Mouse (Mus musculus) hindbrain, embryonic 12.5 days (tissue): ENCODE measurements around the gene Rnase1. TPM values are rescaled to one million over a fixed set of nuclear protein-coding genes. Genes with fewer than 3 reads are reported as not detected.
A peak's percentile ranks its signal among the peaks of the same experiment; 100 is the strongest.

ENCODE experiments used
- ATAC-seq: fragments of 200-750 bp; cut with Nextera tagmentation; 2 replicates; pipeline ENCODE4 v1.8.0; 2017; ENCODE audit warnings: moderate TSS enrichment; ENCODE audit not compliant: low FRiP score
- H3K27ac ChIP-seq: fragments of 300-500 bp; sonication (generic); 2 replicates; pipeline ENCODE4 v1.5.1; 2016; ENCODE audit warnings: mild to moderate bottlenecking
- H3K27me3 ChIP-seq: fragments of 300-500 bp; sonication (generic); 2 replicates; pipeline ENCODE4 v1.6.1; 2016; ENCODE audit warnings: mild to moderate bottlenecking
- H3K36me3 ChIP-seq: fragments of 300-500 bp; sonication (generic); 2 replicates; pipeline ENCODE4 v1.6.1; 2016; ENCODE audit warnings: mild to moderate bottlenecking
- H3K4me1 ChIP-seq: fragments of 300-500 bp; sonication (generic); 2 replicates; pipeline ENCODE4 v1.6.1; 2016
- H3K4me2 ChIP-seq: fragments of 300-500 bp; sonication (generic); replicated peaks from 2 replicates; pipeline ENCODE4 v1.6.1; 2016; ENCODE audit warnings: mild to moderate bottlenecking
- H3K4me3 ChIP-seq: fragments of 300-500 bp; sonication (generic); 2 replicates; pipeline ENCODE4 v1.5.1; 2016; ENCODE audit warnings: mild to moderate bottlenecking
- H3K9ac ChIP-seq: fragments of 300-500 bp; sonication (generic); 2 replicates; pipeline ENCODE4 v1.6.1; 2016; ENCODE audit warnings: mild to moderate bottlenecking, moderate library complexity
- H3K9me3 ChIP-seq: fragments of 300-500 bp; sonication (generic); replicated peaks from 2 replicates; pipeline ENCODE4 v1.6.1; 2016; ENCODE audit warnings: mild to moderate bottlenecking
- WGBS: fragments of 180-500 bp; shearing (Covaris S2); methylation state at CpG from one replicate; pipeline ENCODE4 v1.1.7; 2016; 5-methylcytosine and 5-hydroxymethylcytosine counted together
- polyA plus RNA-seq: library from polyadenylated mRNA; unstranded; fragments of >200 nt; fragmentation: Nextera tagmentation; extraction: Ambion mirVana; gene quantifications from 2 replicates; pipeline ENCODE4 v1.2.1, GENCODE M21; 2016

Rnase1 gene
- polyA plus RNA-seq, 1 experiment from 2014 or later: not detected

DNA sequence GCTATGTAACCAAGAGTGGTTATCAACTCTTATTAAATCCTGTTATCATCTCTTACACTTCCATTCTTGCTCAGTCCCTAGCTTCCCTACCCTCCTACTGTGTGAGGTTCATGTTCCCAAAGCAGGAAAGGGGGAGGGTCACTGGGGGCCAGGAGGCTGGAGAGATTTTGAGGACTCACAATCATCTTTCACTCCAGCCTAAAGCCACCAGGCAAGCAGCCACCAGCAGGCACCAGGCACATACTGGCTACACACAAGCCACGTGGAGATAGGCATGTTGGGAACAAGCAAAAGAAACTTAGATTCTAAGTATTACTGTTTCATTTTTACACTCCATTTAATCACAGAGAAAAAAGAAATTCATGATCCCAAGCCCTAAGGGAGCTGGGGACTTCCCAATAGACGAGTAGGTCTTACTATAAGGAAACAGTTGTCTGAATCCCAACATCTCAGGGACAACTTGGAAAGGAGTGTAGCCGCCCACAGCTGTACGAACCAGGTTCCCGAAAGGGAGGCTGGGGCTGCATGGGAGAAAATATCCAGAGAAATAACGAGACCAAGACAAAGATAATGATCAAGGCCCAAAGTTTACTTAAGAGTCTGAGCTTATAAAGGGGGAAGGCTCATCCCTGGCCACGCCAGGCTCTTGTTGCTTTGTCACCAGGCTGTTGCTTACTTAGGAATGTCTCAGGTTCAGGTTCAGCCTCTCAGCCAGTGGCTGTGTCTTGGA, 15.3 kb downstream of the Rnase1 start:
- Histone ChIP-seq H3K9ac (no peak overlapping the region), H3K4me3 (no peak overlapping the region), H3K36me3 (no peaks in the 10 kb centered on the region), H3K9me3 (0 out of 2 replicates have a peak, but pooled peaks cover 3% of the 10 kb centered on the region), H3K4me2 (no peak overlapping the region), H3K4me1 (no peaks in the 10 kb centered on the region), H3K27ac (no peak overlapping the region), H3K27me3 (no peaks in the 10 kb centered on the region)
- WGBS: 81% methylated on average over 7 of the region's 7 CpGs
- ATAC-seq: no peak

DNA sequence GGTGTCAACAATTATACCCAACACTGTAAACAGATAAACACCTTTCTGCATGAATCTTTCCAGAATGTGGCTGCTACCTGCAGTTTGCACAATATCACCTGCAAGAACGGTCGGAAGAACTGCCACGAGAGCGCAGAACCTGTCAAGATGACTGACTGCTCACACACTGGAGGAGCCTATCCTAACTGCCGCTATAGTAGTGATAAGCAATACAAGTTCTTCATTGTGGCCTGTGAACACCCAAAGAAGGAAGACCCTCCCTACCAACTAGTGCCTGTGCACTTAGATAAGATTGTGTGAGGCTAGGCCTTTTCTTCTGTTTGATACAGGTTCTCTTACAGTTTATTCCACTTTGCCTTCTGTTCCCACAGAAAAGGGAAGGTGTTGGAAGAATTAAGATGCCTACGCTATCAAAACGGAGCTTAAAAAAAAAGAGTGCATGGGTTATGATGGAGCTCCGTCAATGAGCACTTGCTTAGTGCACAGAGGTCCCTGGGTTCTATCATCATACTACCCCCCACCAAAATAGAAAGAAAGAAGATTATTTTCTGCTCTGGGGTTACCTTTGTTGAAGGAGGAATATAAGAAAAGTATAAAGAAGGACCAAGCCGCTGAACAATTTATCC, 16.2 kb downstream of the Rnase1 start:
- Histone ChIP-seq H3K27me3 (no peaks in the 10 kb centered on the region), H3K4me2 (no peak overlapping the region), H3K4me3 (no peak overlapping the region), H3K9me3 (0 out of 2 replicates have a peak, but pooled peaks cover 3% of the 10 kb centered on the region), H3K4me1 (no peaks in the 10 kb centered on the region), H3K27ac (no peak overlapping the region), H3K36me3 (no peaks in the 10 kb centered on the region), H3K9ac (no peak overlapping the region)
- no peak for ATAC-seq
- WGBS: 88% methylated on average over 9 of the region's 9 CpGs

DNA sequence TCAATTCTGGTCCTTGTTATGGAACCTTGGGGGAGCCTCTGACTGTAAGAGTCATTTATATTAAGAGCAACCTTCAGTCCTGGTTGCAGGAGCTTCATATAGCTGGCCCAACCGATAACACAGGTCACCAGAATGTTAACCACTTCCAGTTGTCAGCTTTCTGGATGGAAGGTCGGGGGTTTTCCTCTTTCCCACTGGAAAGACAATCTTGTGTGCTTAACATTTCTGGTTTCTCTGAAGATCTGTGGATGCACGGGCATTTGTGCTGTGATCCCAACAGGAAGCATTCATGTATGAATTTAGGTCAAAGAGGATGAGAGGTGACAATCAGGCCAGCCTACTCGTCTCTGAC, 17.0 kb downstream of the Rnase1 start:
- Histone ChIP-seq H3K36me3 (no peaks in the 10 kb centered on the region), H3K27me3 (no peaks in the 10 kb centered on the region), H3K9me3 (0 out of 2 replicates have a peak, but pooled peaks cover 3% of the 10 kb centered on the region), H3K27ac (no peak overlapping the region), H3K4me1 (no peaks in the 10 kb centered on the region), H3K9ac (no peak overlapping the region), H3K4me3 (no peak overlapping the region), H3K4me2 (no peak overlapping the region)
- no peak for ATAC-seq
- 69% methylated on average over 4 of the region's 4 CpGs for whole genome bisulfite sequencing

DNA sequence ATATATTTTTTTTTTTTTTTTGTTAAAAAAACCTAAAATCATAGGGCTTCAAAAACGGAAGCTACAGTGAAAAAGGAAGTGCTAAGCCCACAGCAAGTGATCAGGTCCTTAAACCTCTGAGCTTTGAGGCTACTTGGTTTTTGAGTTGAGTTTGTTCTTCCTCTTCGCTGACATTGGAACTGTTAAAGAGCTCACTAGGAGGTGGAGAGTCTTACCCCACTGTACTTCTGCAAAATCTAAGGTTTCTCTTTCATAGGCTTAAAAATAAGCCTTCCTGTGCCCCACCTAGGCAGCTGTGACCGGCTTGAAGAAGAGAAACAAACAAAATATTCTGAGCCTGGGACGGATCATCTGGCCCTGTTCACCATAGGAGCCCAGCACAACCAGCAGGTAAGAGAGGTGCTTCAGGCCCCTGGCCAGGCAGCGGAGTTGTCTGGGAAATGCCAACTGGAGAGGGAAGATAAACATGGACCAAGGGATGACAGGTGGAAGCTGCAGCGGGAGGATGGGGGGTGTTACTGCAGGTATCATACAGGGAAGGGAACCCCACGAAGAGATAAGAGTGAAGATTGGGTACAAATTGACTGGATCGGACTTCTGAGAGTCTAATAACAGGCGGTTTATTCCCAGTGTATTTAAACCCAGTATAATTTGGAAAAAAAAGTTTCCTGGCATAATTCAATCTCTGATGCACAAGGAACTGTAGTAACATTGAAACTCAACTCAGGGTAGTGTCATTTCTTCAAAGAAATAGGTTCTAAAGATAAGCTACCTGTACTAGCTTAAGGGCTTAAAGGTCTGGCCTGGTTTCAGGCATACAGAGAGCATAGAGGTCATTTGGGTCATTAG, 17.6 kb downstream of the Rnase1 start:
- WGBS: 87% methylated on average over 9 of the region's 9 CpGs
- ATAC-seq: no peak

GRCm38 (mm10) chr14:51127648-51128258, 18.8 kb downstream of the Rnase1 start:
- Histone ChIP-seq H3K9me3 (0 out of 2 replicates have a peak, but pooled peaks cover 3% of the 10 kb centered on the region), H3K27ac (no peak overlapping the region), H3K4me3 (no peak overlapping the region), H3K27me3 (no peaks in the 10 kb centered on the region), H3K4me2 (no peak overlapping the region), H3K9ac (no peak overlapping the region), H3K36me3 (no peaks in the 10 kb centered on the region), H3K4me1 (no peaks in the 10 kb centered on the region)
- 69% methylated on average over 2 of the region's 2 CpGs for WGBS
- ATAC-seq: peak; percentile 48; the same call in 1 of the 2 replicates

More for the DNA sequence above, 17.6 kb downstream of the Rnase1 start:
- 0 out of 2 replicates have a peak, but pooled peaks cover 3% of the 10 kb centered on the region for H3K9me3 ChIP-seq
- H3K27ac ChIP-seq: no peak overlapping the region
- no peaks in the 10 kb centered on the region for H3K36me3 ChIP-seq
- H3K4me2 ChIP-seq: no peak overlapping the region
- H3K27me3 ChIP-seq: no peaks in the 10 kb centered on the region
- no peak overlapping the region for H3K4me3 ChIP-seq
- no peak overlapping the region for H3K9ac ChIP-seq
- H3K4me1 ChIP-seq: no peaks in the 10 kb centered on the region

- no peaks in the 10 kb centered on the region for H3K27me3 ChIP-seq
- H3K4me1 ChIP-seq: no peaks in the 10 kb centered on the region
- no peak overlapping the region for H3K27ac ChIP-seq
- H3K9ac ChIP-seq: no peak overlapping the region
- no peak for ATAC-seq
- no peak overlapping the region for H3K4me2 ChIP-seq
- no peaks in the 10 kb centered on the region for H3K36me3 ChIP-seq
- WGBS: 85% methylated on average over 6 of the region's 6 CpGs
- H3K4me3 ChIP-seq: no peak overlapping the region
- 0 out of 2 replicates have a peak, but pooled peaks cover 3% of the 10 kb centered on the region for H3K9me3 ChIP-seq
Observed at GRCm38 (mm10) chr14:51125684-51126083, 20.9 kb downstream of the Rnase1 start.

GRCm38 (mm10) chr14:51113916-51114560, 32.5 kb downstream of the Rnase1 start, which contains the start of gene Eddm3b:
Gene Eddm3b, plus strand, starts transcription at chr14:51114426.
- H3K4me2 ChIP-seq: no peak within 1 kb of the TSS
- ATAC-seq: no peak
- 45% methylated on average over 12 of the region's 12 CpGs for WGBS
- H3K4me3 ChIP-seq: no peak within 1 kb of the TSS
- no peaks in the 10 kb centered on the region for H3K9me3 ChIP-seq
- H3K36me3 ChIP-seq: no peaks in the 10 kb centered on the region
- no peaks in the 10 kb centered on the region for H3K27me3 ChIP-seq
- H3K27ac ChIP-seq: no peak within 1 kb of the TSS
- no peak within 1 kb of the TSS for H3K9ac ChIP-seq
- H3K4me1 ChIP-seq: no peaks in the 10 kb centered on the region

DNA sequence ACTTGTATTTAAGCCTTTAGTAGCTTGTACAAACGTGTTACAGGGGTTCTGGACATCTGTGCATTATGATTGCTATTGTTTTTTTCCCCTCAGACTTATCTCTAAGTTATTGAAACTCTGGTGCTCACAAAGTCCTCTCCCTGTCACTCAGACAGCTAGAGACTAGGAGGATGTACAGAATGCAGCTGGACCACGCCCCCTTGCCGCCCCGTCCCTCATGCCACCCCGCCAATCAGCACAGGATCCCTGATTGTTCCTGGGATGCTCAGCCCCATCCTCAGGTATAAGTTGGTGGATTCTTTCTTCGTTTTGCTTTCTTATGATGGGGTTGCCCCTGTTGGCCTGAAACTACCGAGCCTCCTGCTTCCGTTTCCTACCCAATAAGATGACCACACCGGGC, 33.1 kb downstream of the Rnase1 start:
- H3K9ac ChIP-seq: no peak overlapping the region
- no peaks in the 10 kb centered on the region for H3K36me3 ChIP-seq
- no peak for ATAC-seq
- H3K27me3 ChIP-seq: no peaks in the 10 kb centered on the region
- no peak overlapping the region for H3K4me3 ChIP-seq
- no peaks in the 10 kb centered on the region for H3K9me3 ChIP-seq
- no peak overlapping the region for H3K4me2 ChIP-seq
- H3K4me1 ChIP-seq: no peaks in the 10 kb centered on the region
- WGBS: 37% methylated on average over 9 of the region's 9 CpGs
- H3K27ac ChIP-seq: no peak overlapping the region

GRCm38 (mm10) chr14:51111966-51112365, 34.6 kb downstream of the Rnase1 start:
- ATAC-seq: no peak
- no peaks in the 10 kb centered on the region for H3K27me3 ChIP-seq
- H3K4me2 ChIP-seq: no peak overlapping the region
- no peaks in the 10 kb centered on the region for H3K36me3 ChIP-seq
- 77% methylated on average over 3 of the region's 3 CpGs for WGBS
- no peaks in the 10 kb centered on the region for H3K4me1 ChIP-seq
- H3K9me3 ChIP-seq: no peaks in the 10 kb centered on the region
- no peak overlapping the region for H3K4me3 ChIP-seq
- H3K9ac ChIP-seq: no peak overlapping the region
- H3K27ac ChIP-seq: no peak overlapping the region

DNA sequence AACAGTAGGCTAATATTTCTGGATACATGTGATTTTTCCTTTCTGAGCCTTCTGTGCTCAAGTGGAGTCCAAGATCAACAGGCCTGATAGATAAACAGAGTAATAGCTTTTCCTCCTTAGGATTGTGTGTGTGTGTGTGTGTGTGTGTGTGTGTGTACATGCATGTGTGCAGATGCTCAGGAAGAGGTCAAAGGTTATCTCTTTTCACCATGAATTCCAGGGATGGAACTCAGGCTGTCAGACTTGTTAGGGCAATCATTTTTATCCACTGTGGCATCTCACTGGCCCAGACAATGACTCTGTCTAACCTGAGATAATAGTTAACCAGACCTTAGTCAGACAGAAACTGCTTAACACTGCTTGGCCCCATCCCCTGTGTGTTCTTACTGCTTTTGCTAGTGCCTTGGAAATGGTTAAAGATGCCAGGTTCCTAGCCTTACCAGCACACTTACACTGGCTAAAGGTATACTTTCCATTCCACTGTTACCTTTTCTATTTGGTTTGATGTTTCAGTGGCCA, 40.1 kb downstream of the Rnase1 start:
- no peaks in the 10 kb centered on the region for H3K9me3 ChIP-seq

DNA sequence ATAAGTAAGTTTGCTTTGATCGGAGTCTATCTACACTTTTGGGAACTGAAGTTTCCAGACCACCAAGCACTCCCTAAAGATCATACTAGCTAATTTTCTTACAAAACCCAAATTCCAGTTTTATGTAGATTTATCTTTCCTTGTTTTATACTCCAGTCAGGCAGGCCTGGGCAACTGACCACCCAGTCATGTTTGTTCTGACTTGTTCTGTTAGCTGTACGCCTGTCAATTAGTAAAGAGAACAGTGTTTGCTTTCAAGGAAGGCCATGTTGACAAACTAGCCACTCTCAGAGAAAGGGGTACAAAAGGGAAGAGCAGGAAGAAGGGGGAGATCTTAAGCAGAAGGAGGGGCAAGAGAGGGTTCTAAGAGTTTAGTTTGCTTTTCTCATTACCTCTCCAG, 42.2 kb downstream of the Rnase1 start:
- no peaks in the 10 kb centered on the region for H3K36me3 ChIP-seq
- H3K27ac ChIP-seq: no peak overlapping the region
- no peak overlapping the region for H3K9ac ChIP-seq
- H3K4me2 ChIP-seq: no peak overlapping the region
- no peaks in the 10 kb centered on the region for H3K4me1 ChIP-seq
- ATAC-seq: no peak
- no peaks in the 10 kb centered on the region for H3K27me3 ChIP-seq
- 92% methylated on average over 2 of the region's 2 CpGs for WGBS
- no peaks in the 10 kb centered on the region for H3K9me3 ChIP-seq
- no peak overlapping the region for H3K4me3 ChIP-seq

More for the DNA sequence above, 40.1 kb downstream of the Rnase1 start:
- Histone ChIP-seq H3K4me3 (no peak overlapping the region), H3K4me2 (no peak overlapping the region), H3K27ac (no peak overlapping the region), H3K36me3 (no peaks in the 10 kb centered on the region), H3K9ac (no peak overlapping the region), H3K27me3 (no peaks in the 10 kb centered on the region), H3K4me1 (no peaks in the 10 kb centered on the region)
- no peak for ATAC-seq
